Mouse (Mus musculus) testis, adult 2 months (tissue): ENCODE data around the gene Gm16223.

ENCODE experiments used
- CTCF ChIP-seq: fragments of 200-500 bp; IDR thresholded peaks from 2 replicates; pipeline ENCODE4 v1.5.1; 2012; ENCODE audit warnings: low read depth, mild to moderate bottlenecking, inconsistent platforms, low read length, moderate library complexity; ENCODE audit not compliant: control insufficient read depth, insufficient read depth, insufficient replicate concordance
- POLR2A ChIP-seq: fragments of 200-500 bp; IDR thresholded peaks from 2 replicates; pipeline ENCODE4 v1.6.1; 2012; ENCODE audit warnings: low read depth, mild to moderate bottlenecking, inconsistent platforms, low read length, moderate library complexity; ENCODE audit not compliant: control insufficient read depth

DNA sequence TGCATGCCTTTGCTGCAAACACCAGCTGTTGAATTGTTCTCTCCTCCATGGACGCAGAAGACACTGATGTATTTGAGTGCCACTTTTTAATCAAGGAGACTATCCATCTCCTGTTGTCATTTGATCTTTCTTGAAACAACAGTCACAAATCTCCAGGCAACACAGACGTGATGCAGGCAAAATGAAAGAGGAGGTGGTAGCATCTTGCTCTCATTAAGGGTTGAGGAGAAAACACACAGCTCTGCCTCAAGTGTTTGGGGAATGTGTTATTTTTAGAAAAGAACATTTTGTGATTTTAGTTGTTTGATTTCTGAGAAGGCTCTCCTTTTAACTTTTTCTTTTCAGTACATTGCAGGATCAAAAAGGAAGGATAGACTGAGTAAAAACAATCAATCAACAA is 107.7 kb downstream of the Gm16223 start:
- TF ChIP-seq CTCF (no peak), POLR2A (no peak)
